Mouse (Mus musculus) small intestine, adult 2 months (tissue): ENCODE results near the gene Ankrd22. TPM values are rescaled to one million over a fixed set of nuclear protein-coding genes. Genes with fewer than 3 reads are reported as not detected.

Source experiments
- H3K27ac ChIP-seq: fragments of 200-500 bp; 2 replicates; pipeline ENCODE4 v1.5.1; 2012; ENCODE audit warnings: low read depth, low read length, control low read depth, inconsistent platforms; ENCODE audit not compliant: insufficient read depth
- H3K27me3 ChIP-seq: fragments of 200-500 bp; 2 replicates; pipeline ENCODE4 v1.6.1; 2012; ENCODE audit warnings: mild to moderate bottlenecking, moderate library complexity, low read length, inconsistent platforms; ENCODE audit not compliant: control insufficient read depth, insufficient read depth
- H3K36me3 ChIP-seq: fragments of 200-500 bp; 2 replicates; pipeline ENCODE4 v1.6.1; 2012; ENCODE audit warnings: mild to moderate bottlenecking, low read length, control low read depth, inconsistent platforms; ENCODE audit not compliant: control insufficient read depth, insufficient read depth
- H3K4me1 ChIP-seq: fragments of 200-500 bp; 2 replicates; pipeline ENCODE4 v1.6.1; 2012; ENCODE audit warnings: low read length, inconsistent platforms, mixed read lengths; ENCODE audit not compliant: control insufficient read depth, insufficient read depth, insufficient read length
- H3K4me3 ChIP-seq: fragments of 200-500 bp; 2 replicates; pipeline ENCODE4 v1.5.1; 2012; ENCODE audit warnings: low read depth, mild to moderate bottlenecking, control low read depth, inconsistent platforms, low read length, moderate library complexity
- CTCF ChIP-seq: fragments of 200-500 bp; IDR thresholded peaks from 2 replicates; pipeline ENCODE4 v1.5.1; 2012; ENCODE audit warnings: low read depth, mild to moderate bottlenecking, control low read depth, inconsistent platforms, low read length, moderate library complexity, mixed read lengths; ENCODE audit not compliant: insufficient replicate concordance, insufficient read length; ENCODE audit errors: extremely low read depth
- POLR2A ChIP-seq: fragments of 200-500 bp; IDR thresholded peaks from 2 replicates; pipeline ENCODE4 v1.6.1; 2012; ENCODE audit warnings: low read depth, mild to moderate bottlenecking, control low read depth, inconsistent platforms, low read length, moderate library complexity
- WGBS: fragments of 180-500 bp; shearing (Covaris S2); methylation state at CpG from one replicate; pipeline ENCODE4 v1.1.7; 2018; 5-methylcytosine and 5-hydroxymethylcytosine counted together
- polyA plus RNA-seq: library from polyadenylated mRNA; depleted of rRNA; stranded (reverse); fragments of >200 nt; gene quantifications from 2 replicates; pipeline ENCODE4 v1.2.3, GENCODE M21; 2012

The Ankrd22 gene
- polyA plus RNA-seq, 1 experiment, result not detected

DNA sequence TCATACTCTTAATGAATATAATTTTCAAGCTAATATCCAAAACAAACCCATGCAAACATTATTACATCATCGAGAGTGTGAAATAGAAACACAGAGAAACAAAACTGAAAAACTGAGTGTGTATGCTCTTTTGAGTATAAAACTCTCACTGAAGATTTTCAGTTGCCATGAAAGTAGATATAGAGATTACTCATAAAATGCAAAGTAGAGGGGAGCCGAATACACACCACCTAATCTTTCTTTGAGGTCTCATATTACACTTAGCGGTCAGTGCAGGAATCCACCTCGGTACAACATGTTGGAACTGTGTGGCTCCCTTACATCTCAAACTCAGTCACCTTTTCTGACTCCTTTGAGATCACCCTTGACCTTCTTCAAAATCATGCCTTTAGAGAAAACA lies 46.2 kb downstream of the Ankrd22 start:
- H3K4me3 ChIP-seq, result no peak overlapping the region
- H3K27ac ChIP-seq, result no peak overlapping the region
- no peaks in the 10 kb centered on the region for H3K36me3 ChIP-seq
- H3K4me1 ChIP-seq, result no peaks in the 10 kb centered on the region
- no peaks in the 10 kb centered on the region for H3K27me3 ChIP-seq
- 71% methylated on average over 4 of the region's 4 CpGs for WGBS
- no peak for TF ChIP-seq POLR2A
- TF ChIP-seq CTCF, result no peak

DNA sequence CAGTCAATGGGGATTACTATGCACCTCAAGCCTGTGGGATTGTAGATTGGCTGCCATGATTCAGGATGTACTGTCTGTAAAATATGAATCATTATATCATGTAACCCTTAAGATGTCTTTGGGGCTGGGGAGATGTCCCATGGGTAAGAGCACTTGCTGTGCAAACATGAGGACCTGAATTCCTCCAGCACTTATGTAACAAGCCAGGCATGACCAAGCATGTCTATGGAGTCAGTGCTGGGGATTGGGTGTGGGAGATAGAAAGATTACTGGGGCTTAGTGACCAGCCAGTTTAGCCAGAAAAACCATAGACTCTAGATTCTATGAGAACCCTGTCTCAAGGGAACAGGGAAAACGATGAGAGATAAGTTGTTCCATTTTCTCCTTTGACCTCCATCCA lies 46.8 kb downstream of the Ankrd22 start:
- no peak for TF ChIP-seq CTCF
- no peak for TF ChIP-seq POLR2A
- Histone ChIP-seq H3K27ac (no peak overlapping the region), H3K4me1 (no peaks in the 10 kb centered on the region), H3K36me3 (no peaks in the 10 kb centered on the region), H3K27me3 (no peaks in the 10 kb centered on the region), H3K4me3 (no peak overlapping the region)
- WGBS, result 68% methylated on average over 1 of the region's 1 CpGs

DNA sequence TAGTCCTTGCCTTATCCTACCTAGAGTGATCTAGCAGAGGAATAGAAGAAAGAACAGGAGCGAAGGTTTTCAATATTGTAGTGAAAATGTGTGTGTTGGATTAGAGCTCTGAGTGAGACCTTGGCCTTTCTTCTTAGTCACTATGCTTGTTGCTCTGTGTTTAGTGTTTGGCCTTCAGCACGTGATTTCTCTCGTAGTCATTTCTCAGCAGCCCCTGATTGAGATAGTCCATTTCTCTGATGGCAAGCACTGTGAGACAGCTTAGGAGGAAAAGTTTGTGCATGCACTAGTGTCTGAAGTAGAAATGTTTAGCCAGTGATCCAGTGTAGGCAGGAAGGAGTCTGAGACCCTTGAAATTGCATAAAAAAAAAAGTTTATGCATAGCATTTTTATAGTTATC lies 61.0 kb downstream of the Ankrd22 start:
- Histone ChIP-seq H3K27ac (no peak overlapping the region), H3K4me1 (no peaks in the 10 kb centered on the region), H3K4me3 (no peak overlapping the region), H3K27me3 (no peaks in the 10 kb centered on the region), H3K36me3 (no peaks in the 10 kb centered on the region)
- TF ChIP-seq POLR2A (no peak), CTCF (no peak)
- 91% methylated on average over 3 of the region's 3 CpGs for WGBS

DNA sequence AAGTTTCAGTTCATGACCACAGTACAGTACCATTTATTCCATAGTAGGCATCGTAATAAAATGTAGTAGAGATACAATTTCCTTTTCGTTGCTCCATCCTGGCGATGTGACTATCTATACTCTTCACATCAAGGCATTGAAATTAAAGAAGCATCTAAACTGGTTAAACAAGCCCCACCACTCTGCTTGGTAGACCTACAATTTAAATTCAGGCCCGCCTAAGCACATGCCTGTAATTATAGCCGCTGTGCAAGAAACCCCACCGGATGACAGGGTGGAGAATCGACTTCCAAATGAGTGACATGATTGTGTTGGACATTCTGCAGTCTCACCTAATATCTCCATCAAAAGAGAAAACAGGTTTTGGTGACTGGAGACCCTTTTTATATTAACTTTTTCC lies 64.0 kb downstream of the Ankrd22 start:
- H3K36me3 ChIP-seq, result no peaks in the 10 kb centered on the region
- H3K27me3 ChIP-seq, result no peaks in the 10 kb centered on the region
- 79% methylated on average over 7 of the region's 7 CpGs for WGBS
- H3K27ac ChIP-seq, result no peak overlapping the region
- TF ChIP-seq CTCF, result no peak
- TF ChIP-seq POLR2A, result no peak
- no peaks in the 10 kb centered on the region for H3K4me1 ChIP-seq
- H3K4me3 ChIP-seq, result no peak overlapping the region

DNA sequence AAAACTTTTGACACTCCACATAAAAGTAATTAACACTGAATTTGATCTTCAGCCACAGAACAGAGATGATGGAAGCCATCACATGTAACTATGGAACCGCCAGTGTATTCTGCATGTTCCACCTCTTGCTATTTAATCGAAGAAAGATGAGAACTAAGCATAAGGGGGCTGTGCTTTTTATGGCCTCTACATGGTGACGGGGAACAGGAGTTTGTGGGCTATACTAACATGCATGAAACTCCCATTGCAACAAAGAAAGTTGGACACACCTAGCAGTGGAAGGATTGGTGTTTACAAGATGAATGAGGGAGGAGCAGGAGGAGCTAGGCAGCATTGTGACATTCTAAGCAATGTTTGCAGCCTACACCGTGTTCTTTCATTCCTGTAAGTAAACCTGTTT lies 65.2 kb downstream of the Ankrd22 start, which contains the start of gene Lipm:
Gene Lipm, plus strand, starts transcription at position 301 of the 400 bp plus-strand sequence.
- H3K27ac ChIP-seq, result no peak within 1 kb of the TSS
- no peak within 1 kb of the TSS for H3K4me3 ChIP-seq
- H3K4me1 ChIP-seq, result no peaks in the 10 kb centered on the region
- 83% methylated on average over 4 of the region's 4 CpGs for WGBS
- TF ChIP-seq CTCF, result no peak
- no peak for TF ChIP-seq POLR2A
- no peaks in the 10 kb centered on the region for H3K27me3 ChIP-seq
- H3K36me3 ChIP-seq, result no peaks in the 10 kb centered on the region

DNA sequence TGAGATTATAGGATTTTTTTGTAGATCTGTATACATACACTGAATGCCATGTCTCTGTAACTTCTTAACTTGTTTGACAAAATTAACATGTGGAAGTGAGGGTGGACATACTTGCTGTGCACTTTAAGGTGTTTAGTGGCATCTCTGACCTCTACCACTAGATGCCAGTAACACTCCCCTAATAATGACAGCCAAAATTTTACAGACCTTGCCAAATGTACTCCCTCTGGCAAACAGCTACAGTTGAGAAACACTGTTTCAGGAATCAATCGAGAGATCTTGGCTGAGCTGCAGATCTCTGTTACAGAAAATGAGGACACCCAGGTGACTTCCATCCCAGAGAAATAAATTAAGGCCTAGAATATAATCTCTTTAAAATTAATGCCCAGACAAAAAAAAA lies 69.6 kb downstream of the Ankrd22 start:
- 49% methylated on average over 1 of the region's 1 CpGs for WGBS
- no peak for TF ChIP-seq CTCF
- TF ChIP-seq POLR2A, result no peak
- Histone ChIP-seq H3K27ac (no peak overlapping the region), H3K27me3 (no peaks in the 10 kb centered on the region), H3K4me3 (no peak overlapping the region), H3K4me1 (no peaks in the 10 kb centered on the region), H3K36me3 (no peaks in the 10 kb centered on the region)

DNA sequence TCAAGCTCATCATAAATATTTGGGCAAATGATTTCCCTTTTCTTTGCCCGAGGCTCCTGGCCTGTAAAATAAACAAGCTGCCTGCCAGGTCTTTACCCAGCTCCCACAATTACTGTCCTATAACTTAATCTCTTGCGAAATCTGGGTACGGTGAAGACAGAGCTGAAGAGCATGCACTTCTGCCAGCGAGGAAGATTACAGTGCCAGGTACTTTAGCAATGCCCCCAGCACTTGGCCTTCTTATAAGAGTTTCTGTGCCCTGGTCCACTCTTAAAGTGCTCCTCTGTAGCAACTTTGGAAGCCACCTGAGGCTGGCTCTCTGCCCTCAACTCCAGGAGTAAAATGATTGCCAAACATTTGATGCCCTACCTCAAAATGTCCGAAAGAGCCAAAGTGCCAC lies 70.5 kb downstream of the Ankrd22 start:
- TF ChIP-seq CTCF, result no peak
- TF ChIP-seq POLR2A, result no peak
- Histone ChIP-seq H3K36me3 (no peaks in the 10 kb centered on the region), H3K4me1 (no peaks in the 10 kb centered on the region), H3K4me3 (no peak overlapping the region), H3K27me3 (no peaks in the 10 kb centered on the region), H3K27ac (no peak overlapping the region)
- WGBS, result 46% methylated on average over 5 of the region's 5 CpGs

DNA sequence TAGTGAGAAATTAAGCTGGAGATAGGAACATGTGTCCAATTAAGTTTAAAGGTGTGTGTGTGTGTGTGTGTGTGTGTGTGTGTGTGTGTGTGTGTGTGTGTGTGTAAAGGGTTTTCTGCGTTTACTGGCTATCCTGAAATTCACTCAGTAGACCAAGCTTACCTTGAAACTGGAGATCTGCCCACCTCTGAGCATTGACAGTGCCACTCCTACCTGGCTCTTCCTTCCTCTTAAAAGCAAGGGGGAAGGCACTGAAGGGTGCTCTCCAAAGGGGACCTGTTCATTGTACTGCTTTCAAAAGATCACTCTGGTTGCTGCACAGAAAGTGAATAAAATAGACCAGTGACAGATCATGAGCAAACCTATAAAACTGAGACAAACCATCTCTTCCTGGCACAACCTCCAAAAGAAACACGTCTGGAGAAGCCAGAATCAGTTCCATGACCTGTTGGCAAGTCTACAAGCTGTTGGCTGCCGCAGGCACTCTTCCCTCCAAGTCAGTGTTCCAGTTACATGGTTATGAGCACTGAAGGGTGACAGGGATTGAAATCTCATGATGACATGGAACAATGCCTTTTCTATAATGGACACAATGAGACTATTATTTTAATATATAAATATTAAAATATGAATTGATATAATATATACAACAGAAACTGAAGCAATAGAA lies 76.7 kb downstream of the Ankrd22 start:
- TF ChIP-seq CTCF (no peak), POLR2A (no peak)
- Histone ChIP-seq H3K4me1 (no peaks in the 10 kb centered on the region), H3K36me3 (no peaks in the 10 kb centered on the region), H3K4me3 (no peak overlapping the region), H3K27me3 (no peaks in the 10 kb centered on the region), H3K27ac (no peak overlapping the region)
- WGBS, result 72% methylated on average over 3 of the region's 3 CpGs
